Mouse (Mus musculus): ENCODE data around the gene Ube2j2. TPM values are rescaled to one million over a fixed set of nuclear protein-coding genes. Genes with fewer than 3 reads are reported as not detected.

The Ube2j2 gene
- 63.5 and 71.8 TPM in 2 replicates for polyA plus RNA-seq (2011; ENCODE audit: insufficient read depth, insufficient read length, low replicate concordance, missing spikeins)

- Histone ChIP-seq H3K27ac (ENCODE audit: control insufficient read depth, insufficient read depth, low read depth, low read length, poor library complexity) (peak within 1 kb of the TSS; percentile 73), H3K4me3 (replicated peaks; ENCODE audit: control insufficient read depth, low read depth, low read length) (peak within 1 kb of the TSS; percentile 77), H3K4me1 (ENCODE audit: control insufficient read depth, insufficient read depth, low read length) (peaks cover 3% of the 10 kb centered on the region)
- TF ChIP-seq POLR2A (IDR thresholded peaks at IDR 0.05; ENCODE audit: borderline replicate concordance, control insufficient read depth, low read depth, low read length) = peak; percentile 91; the same call in 1 of the 2 replicates
- no peak for TF ChIP-seq CTCF (IDR thresholded peaks at IDR 0.05; ENCODE audit: control insufficient read depth, insufficient read depth, low read length)
- WGBS = under 1% methylated on average over 85 of the region's 85 CpGs
These were observed at the start of gene Ube2j2 for GRCm38 (mm10) chr4:155943534-155944249. TSS of gene Ube2j2 (plus strand) at chr4:155943831.

- TF ChIP-seq CTCF (IDR thresholded peaks at IDR 0.05; ENCODE audit: control insufficient read depth, insufficient read depth, low read length) (no peak), POLR2A (IDR thresholded peaks at IDR 0.05; ENCODE audit: borderline replicate concordance, control insufficient read depth, low read depth, low read length) (no peak)
- Histone ChIP-seq H3K27ac (ENCODE audit: control insufficient read depth, insufficient read depth, low read depth, low read length, poor library complexity) (peak overlapping the region; percentile 48), H3K4me1 (ENCODE audit: control insufficient read depth, insufficient read depth, low read length) (peaks cover 4% of the 10 kb centered on the region), H3K4me3 (replicated peaks; ENCODE audit: control insufficient read depth, low read depth, low read length) (peak overlapping the region; percentile 55)
- 16% methylated on average over 8 of the region's 8 CpGs for WGBS
These were observed 49.2 kb upstream of the Ube2j2 start for GRCm38 (mm10) chr4:155894311-155894881.

- no peak for TF ChIP-seq POLR2A (IDR thresholded peaks at IDR 0.05; ENCODE audit: borderline replicate concordance, control insufficient read depth, low read depth, low read length)
- Histone ChIP-seq H3K27ac (ENCODE audit: control insufficient read depth, insufficient read depth, low read depth, low read length, poor library complexity) (no peak overlapping the region), H3K4me3 (replicated peaks; ENCODE audit: control insufficient read depth, low read depth, low read length) (no peak overlapping the region), H3K4me1 (ENCODE audit: control insufficient read depth, insufficient read depth, low read length) (peaks cover 4% of the 10 kb centered on the region)
- 88% methylated on average over 6 of the region's 6 CpGs for WGBS
These were observed 48.4 kb upstream of the Ube2j2 start for GRCm38 (mm10) chr4:155895216-155895615.

- no peak overlapping the region for H3K27ac ChIP-seq (ENCODE audit: control insufficient read depth, insufficient read depth, low read depth, low read length, poor library complexity)
- no peak for TF ChIP-seq POLR2A (IDR thresholded peaks at IDR 0.05; ENCODE audit: borderline replicate concordance, control insufficient read depth, low read depth, low read length)
- TF ChIP-seq CTCF (IDR thresholded peaks at IDR 0.05; ENCODE audit: control insufficient read depth, insufficient read depth, low read length) = no peak
- WGBS = 78% methylated on average over 4 of the region's 4 CpGs
- H3K4me1 ChIP-seq (ENCODE audit: control insufficient read depth, insufficient read depth, low read length) = peaks cover 4% of the 10 kb centered on the region
- no peak overlapping the region for H3K4me3 ChIP-seq (replicated peaks; ENCODE audit: control insufficient read depth, low read depth, low read length)
These were observed 47.8 kb upstream of the Ube2j2 start for GRCm38 (mm10) chr4:155895826-155896225.

GRCm38 (mm10) chr4:155896461-155896860, 47.2 kb upstream of the Ube2j2 start:
- no peak overlapping the region for H3K27ac ChIP-seq (ENCODE audit: control insufficient read depth, insufficient read depth, low read depth, low read length, poor library complexity)

GRCm38 (mm10) chr4:155898318-155898717, 45.3 kb upstream of the Ube2j2 start:
- Histone ChIP-seq H3K4me3 (replicated peaks; ENCODE audit: control insufficient read depth, low read depth, low read length) (no peak overlapping the region), H3K27ac (ENCODE audit: control insufficient read depth, insufficient read depth, low read depth, low read length, poor library complexity) (no peak overlapping the region), H3K4me1 (ENCODE audit: control insufficient read depth, insufficient read depth, low read length) (peaks cover under 1% of the 10 kb centered on the region; the same call in 1 of the 2 replicates)
- no peak for TF ChIP-seq POLR2A (IDR thresholded peaks at IDR 0.05; ENCODE audit: borderline replicate concordance, control insufficient read depth, low read depth, low read length)
- TF ChIP-seq CTCF (IDR thresholded peaks at IDR 0.05; ENCODE audit: control insufficient read depth, insufficient read depth, low read length) = no peak
- WGBS = 95% methylated on average over 2 of the region's 2 CpGs

More at GRCm38 (mm10) chr4:155896461-155896860, 47.2 kb upstream of the Ube2j2 start:
- peaks cover 4% of the 10 kb centered on the region for H3K4me1 ChIP-seq (ENCODE audit: control insufficient read depth, insufficient read depth, low read length)
- H3K4me3 ChIP-seq (replicated peaks; ENCODE audit: control insufficient read depth, low read depth, low read length) = no peak overlapping the region
- 97% methylated on average over 12 of the region's 12 CpGs for WGBS
- no peak for TF ChIP-seq POLR2A (IDR thresholded peaks at IDR 0.05; ENCODE audit: borderline replicate concordance, control insufficient read depth, low read depth, low read length)
- TF ChIP-seq CTCF (IDR thresholded peaks at IDR 0.05; ENCODE audit: control insufficient read depth, insufficient read depth, low read length) = no peak

GRCm38 (mm10) chr4:155899355-155899754, 44.3 kb upstream of the Ube2j2 start:
- no peak overlapping the region for H3K4me3 ChIP-seq (replicated peaks; ENCODE audit: control insufficient read depth, low read depth, low read length)
- TF ChIP-seq CTCF (IDR thresholded peaks at IDR 0.05; ENCODE audit: control insufficient read depth, insufficient read depth, low read length) (no peak), POLR2A (IDR thresholded peaks at IDR 0.05; ENCODE audit: borderline replicate concordance, control insufficient read depth, low read depth, low read length) (no peak)
- no peak overlapping the region for H3K27ac ChIP-seq (ENCODE audit: control insufficient read depth, insufficient read depth, low read depth, low read length, poor library complexity)
- no peaks in the 10 kb centered on the region; the same call in 1 of the 2 replicates for H3K4me1 ChIP-seq (ENCODE audit: control insufficient read depth, insufficient read depth, low read length)
- 93% methylated on average over 7 of the region's 7 CpGs for WGBS

- no peak for TF ChIP-seq CTCF (IDR thresholded peaks at IDR 0.05; ENCODE audit: control insufficient read depth, insufficient read depth, low read length)
- no peak for TF ChIP-seq POLR2A (IDR thresholded peaks at IDR 0.05; ENCODE audit: borderline replicate concordance, control insufficient read depth, low read depth, low read length)
- Histone ChIP-seq H3K4me3 (replicated peaks; ENCODE audit: control insufficient read depth, low read depth, low read length) (no peak overlapping the region), H3K4me1 (ENCODE audit: control insufficient read depth, insufficient read depth, low read length) (no peaks in the 10 kb centered on the region), H3K27ac (ENCODE audit: control insufficient read depth, insufficient read depth, low read depth, low read length, poor library complexity) (no peak overlapping the region)
- 46% methylated on average over 3 of the region's 3 CpGs for WGBS
These were observed 42.4 kb upstream of the Ube2j2 start for GRCm38 (mm10) chr4:155901205-155901604.
